Mouse (Mus musculus) liver, embryonic 14.5 days (tissue): ENCODE results near the gene Hist1h2bk. TPM values are rescaled to one million over a fixed set of nuclear protein-coding genes. Genes with fewer than 3 reads are reported as not detected.

ENCODE experiments used
- ATAC-seq: fragments of 200-750 bp; cut with Nextera tagmentation; 2 replicates; pipeline ENCODE4 v1.8.0; 2017; ENCODE audit warnings: moderate number of reproducible peaks, mild to moderate bottlenecking, moderate library complexity; ENCODE audit not compliant: insufficient read depth
- DNase-seq, 3 experiments: peaks; one replicate each; pipeline ENCODE4 v3.0.0-alpha.2; 2012 to 2013; ENCODE audit warnings: low read depth in 3 of 3, low spot score in 3 of 3
- H3K27ac ChIP-seq: fragments of 300-500 bp; sonication (generic); 2 replicates; pipeline ENCODE4 v1.5.1; 2014; ENCODE audit warnings: moderate library complexity, mild to moderate bottlenecking, control low read depth, inconsistent platforms
- H3K27me3 ChIP-seq: fragments of 300-500 bp; sonication (generic); 2 replicates; pipeline ENCODE4 v1.6.1; 2014; ENCODE audit warnings: mild to moderate bottlenecking, low read length, moderate library complexity; ENCODE audit not compliant: control insufficient read depth, insufficient read depth
- H3K36me3 ChIP-seq: fragments of 300-500 bp; sonication (generic); replicated peaks from 2 replicates; pipeline ENCODE4 v1.6.1; 2014; ENCODE audit warnings: low read depth; ENCODE audit not compliant: control insufficient read depth, insufficient read depth
- H3K4me1 ChIP-seq, 2 experiments: fragments of 200-500 bp in 1 of 2; fragments of 300-500 bp in 1 of 2; sonication (generic) in 1 of 2; replicated peaks; 2 replicates each; pipeline ENCODE4 v1.6.1; 2012 to 2014; ENCODE audit warnings: antibody characterized with exemption in 1 of 2, inconsistent platforms in 1 of 2, low read length in 1 of 2; ENCODE audit not compliant: control insufficient read depth in 2 of 2, insufficient read depth in 2 of 2
- H3K4me2 ChIP-seq: fragments of 300-500 bp; sonication (generic); 2 replicates; pipeline ENCODE4 v1.6.1; 2014; ENCODE audit warnings: low read depth, mild to moderate bottlenecking, control low read depth, moderate library complexity
- H3K4me3 ChIP-seq, 2 experiments: fragments of 200-500 bp in 1 of 2; fragments of 300-500 bp in 1 of 2; sonication (generic) in 1 of 2; 2 replicates each; pipeline ENCODE4 v1.5.1; 2012 to 2014; ENCODE audit warnings: low read depth in 2 of 2, low read length in 2 of 2, mild to moderate bottlenecking in 2 of 2, control low read depth in 1 of 2, inconsistent platforms in 1 of 2, moderate library complexity in 1 of 2; ENCODE audit not compliant: insufficient read depth in 1 of 2
- H3K9ac ChIP-seq: fragments of 300-500 bp; sonication (generic); replicated peaks from 2 replicates; pipeline ENCODE4 v1.6.1; 2014; ENCODE audit warnings: mild to moderate bottlenecking, control low read depth, moderate library complexity
- H3K9me3 ChIP-seq: fragments of 300-500 bp; sonication (generic); 2 replicates; pipeline ENCODE4 v1.6.1; 2016; ENCODE audit warnings: low read length, mixed read lengths; ENCODE audit not compliant: control insufficient read depth
- CTCF ChIP-seq: IDR thresholded peaks from 2 replicates; pipeline ENCODE4 v1.5.1; 2016; ENCODE audit warnings: antibody characterized with exemption, low read depth, control low read depth
- EP300 ChIP-seq: IDR thresholded peaks from 2 replicates; pipeline ENCODE4 v1.6.1; 2016; ENCODE audit warnings: antibody characterized with exemption, low read depth
- WGBS: fragments of 180-500 bp; shearing (Covaris S2); extraction: QIAGEN DNeasy Blood & Tissue Kit; methylation state at CpG from one replicate; pipeline ENCODE4 v1.1.7; 2014; ENCODE audit not compliant: insufficient replicate concordance; 5-methylcytosine and 5-hydroxymethylcytosine counted together
- polyA plus RNA-seq, 2 experiments: library from polyadenylated mRNA; depleted of rRNA in 1 of 2; stranded (reverse) in 1 of 2; unstranded in 1 of 2; fragments of >200 nt; fragmentation: Nextera tagmentation in 1 of 2; extraction: Ambion mirVana in 1 of 2; gene quantifications; 2 replicates each; pipeline versions ENCODE4 v1.2.1 to v1.2.3; 2012 to 2014

The Hist1h2bk gene
- polyA plus RNA-seq, 2 experiments: 3.1 to 17.7 TPM

- Histone ChIP-seq H3K9me3 (no peaks in the 10 kb centered on the region), H3K4me2 (peak overlapping the region; percentile 74), H3K4me1 (peaks cover 0 to 18% of the 10 kb centered on the region in 2 experiments; a peak in 3 of 4 replicates), H3K27ac (no peak overlapping the region), H3K4me3 (peak overlapping the region; percentile 51 to 61), H3K27me3 (peaks cover 51% of the 10 kb centered on the region), H3K36me3 (no peaks in the 10 kb centered on the region), H3K9ac (peak overlapping the region; percentile 27)
- ATAC-seq: no peak
- under 1% methylated on average over 21 of the region's 21 CpGs for WGBS
- peak; percentile 39; the same call in 1 of the 2 replicates for TF ChIP-seq CTCF
- TF ChIP-seq EP300: no peak
- DNase-seq: no peak
Observed at GRCm38 (mm10) chr13:21995331-21995914, 40.2 kb upstream of the Hist1h2bk start.

DNA sequence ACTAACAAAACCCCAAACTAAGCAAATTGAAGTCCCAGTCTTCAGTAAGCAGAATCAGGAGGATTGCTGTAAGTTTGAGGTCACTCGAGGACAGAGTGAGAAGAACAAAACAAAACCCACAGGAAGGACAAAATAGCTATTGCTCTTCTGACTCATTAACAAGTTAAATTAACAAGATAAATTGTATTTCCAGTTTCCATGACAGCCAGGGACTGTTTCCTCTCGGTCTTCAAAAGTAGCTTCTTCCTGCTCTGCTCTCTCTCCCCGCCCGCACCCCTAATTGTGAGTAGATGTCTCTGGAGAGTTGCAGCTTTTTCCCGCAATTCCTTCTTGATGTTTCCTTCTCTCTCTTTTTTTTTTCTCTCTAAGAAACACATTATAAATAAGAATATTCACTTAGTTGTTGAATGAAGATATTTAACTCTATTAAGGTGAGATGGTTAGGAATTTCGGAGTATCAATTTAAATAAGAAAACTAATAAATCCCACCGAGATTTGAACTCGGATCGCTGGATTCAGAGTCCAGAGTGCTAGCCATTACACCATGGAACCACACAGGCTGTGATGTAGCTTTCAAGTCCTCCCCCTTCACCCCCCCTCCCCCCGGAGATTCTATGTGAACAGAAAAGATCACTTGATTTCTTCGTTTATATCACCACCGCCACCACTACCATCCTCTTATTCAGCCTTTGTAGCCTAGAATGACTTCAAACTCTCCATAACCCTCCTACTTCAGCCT is 39.4 kb upstream of the Hist1h2bk start:
- Histone ChIP-seq H3K4me2 (peak overlapping the region; percentile 74), H3K27ac (no peak overlapping the region), H3K27me3 (peaks cover 58% of the 10 kb centered on the region), H3K9me3 (no peaks in the 10 kb centered on the region), H3K36me3 (no peaks in the 10 kb centered on the region), H3K9ac (no peak overlapping the region), H3K4me1 (peaks cover 0 to 20% of the 10 kb centered on the region in 2 experiments; a peak in 3 of 4 replicates), H3K4me3 (peak overlapping the region; percentile 51 to 55)
- TF ChIP-seq CTCF: no peak
- TF ChIP-seq EP300: no peak
- 1% methylated on average over 12 of the region's 12 CpGs for WGBS
- DNase-seq (no peak), ATAC-seq (peak; percentile 35; the same call in 1 of the 2 replicates)

DNA sequence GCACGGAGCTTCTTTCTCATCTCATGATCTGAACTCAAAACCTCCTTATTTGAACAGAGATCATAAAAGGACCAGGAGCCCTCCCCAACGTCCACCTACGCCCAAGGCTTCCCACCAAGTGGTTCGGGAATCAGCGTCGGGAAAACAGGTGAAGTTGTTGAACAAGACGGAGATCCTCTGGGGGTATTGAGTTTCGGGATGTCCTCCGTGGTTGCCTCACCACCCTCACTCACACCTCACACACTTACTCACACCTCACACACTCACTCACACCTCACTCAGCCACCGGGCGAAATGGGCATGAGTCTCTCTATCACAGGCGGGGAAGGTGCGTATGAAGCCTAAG is 38.9 kb upstream of the Hist1h2bk start:
- no peak overlapping the region for H3K27ac ChIP-seq
- 1% methylated on average over 13 of the region's 13 CpGs for WGBS
- no peak for ATAC-seq

DNA sequence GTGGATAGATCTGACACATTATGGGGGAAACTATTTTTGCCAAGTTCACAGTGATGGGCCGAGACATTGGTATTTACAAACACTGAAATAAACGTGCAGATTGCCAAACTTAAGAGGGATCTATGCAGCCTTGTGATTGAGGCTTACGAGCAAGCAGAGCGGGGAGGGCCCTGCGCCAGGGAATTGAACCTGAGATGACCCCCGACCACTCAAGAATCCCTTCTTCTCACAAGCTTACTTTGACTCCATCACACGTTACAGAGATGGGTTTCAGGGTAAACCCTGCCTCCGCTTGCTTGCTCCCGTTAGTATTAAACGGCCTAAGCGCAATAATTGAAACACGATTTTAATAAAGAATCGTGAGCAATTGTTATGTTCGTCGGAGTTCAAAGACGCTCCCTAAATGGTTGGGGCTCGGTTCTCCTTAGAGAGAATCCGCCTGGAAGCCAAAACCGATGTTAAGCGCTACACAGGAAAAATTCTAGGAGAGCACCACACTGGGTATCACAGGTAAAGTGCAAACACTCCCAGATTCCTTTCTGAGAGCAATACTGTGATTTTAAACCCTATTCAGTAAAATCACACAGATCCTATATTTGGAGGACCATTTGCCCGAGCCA is 38.4 kb upstream of the Hist1h2bk start:
- Histone ChIP-seq H3K4me3 (peak overlapping the region; percentile 35 to 55), H3K9ac (no peak overlapping the region), H3K4me2 (peak overlapping the region; percentile 74), H3K9me3 (no peaks in the 10 kb centered on the region), H3K36me3 (no peaks in the 10 kb centered on the region), H3K27ac (no peak overlapping the region), H3K4me1 (peaks cover 0 to 27% of the 10 kb centered on the region in 2 experiments; a peak in 3 of 4 replicates), H3K27me3 (peaks cover 63% of the 10 kb centered on the region)
- ATAC-seq (no peak), DNase-seq (no peak)
- WGBS: 2% methylated on average over 21 of the region's 21 CpGs
- TF ChIP-seq EP300 (no peak), CTCF (no peak)

More for the DNA sequence above, 38.9 kb upstream of the Hist1h2bk start:
- Histone ChIP-seq H3K9ac (no peak overlapping the region), H3K9me3 (no peaks in the 10 kb centered on the region), H3K36me3 (no peaks in the 10 kb centered on the region), H3K4me2 (peak overlapping the region; percentile 74), H3K27me3 (peaks cover 59% of the 10 kb centered on the region), H3K4me1 (peaks cover 0 to 25% of the 10 kb centered on the region in 2 experiments; a peak in 3 of 4 replicates), H3K4me3 (peak overlapping the region; percentile 35 to 55)
- TF ChIP-seq EP300 (no peak), CTCF (no peak)
- no peak for DNase-seq

DNA sequence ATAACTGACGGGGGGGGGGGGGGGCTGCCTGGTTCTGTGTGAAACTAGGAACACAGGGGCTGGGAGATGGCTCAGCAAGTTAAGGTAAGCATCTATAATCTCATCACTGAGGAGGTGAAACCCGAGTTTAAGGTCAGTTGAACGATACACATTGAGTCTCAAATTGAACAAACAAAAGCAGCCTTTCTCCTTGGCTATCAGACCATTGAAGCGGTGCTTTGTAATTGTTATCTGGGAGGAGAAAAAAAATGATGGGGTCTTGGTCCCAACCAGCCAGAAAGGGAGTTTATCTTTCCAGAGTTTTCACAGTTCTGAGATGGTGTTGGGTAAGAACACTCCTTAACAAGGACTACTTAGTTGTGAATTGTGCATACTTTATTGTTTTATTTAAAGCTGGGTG is 37.8 kb upstream of the Hist1h2bk start:
- Histone ChIP-seq H3K4me1 (peaks cover 0 to 27% of the 10 kb centered on the region in 2 experiments; a peak in 3 of 4 replicates), H3K27ac (no peak overlapping the region), H3K36me3 (no peaks in the 10 kb centered on the region), H3K4me2 (peak overlapping the region; percentile 74; the same call in 1 of the 2 replicates), H3K9ac (no peak overlapping the region), H3K9me3 (no peaks in the 10 kb centered on the region), H3K27me3 (peaks cover 66% of the 10 kb centered on the region), H3K4me3 (no peak overlapping the region)
- no peak for DNase-seq
- TF ChIP-seq CTCF (no peak), EP300 (no peak)
- no peak for ATAC-seq
- 20% methylated on average over 4 of the region's 4 CpGs for WGBS
